Mouse (Mus musculus): ENCODE measurements around the gene Pear1. TPM values are rescaled to one million over a fixed set of nuclear protein-coding genes. Genes with fewer than 3 reads are reported as not detected.
A peak's percentile ranks its signal among the peaks of the same experiment; 100 is the strongest.

Gene Pear1
- polyA plus RNA-seq, 1 experiment: 22.4 TPM

DNA sequence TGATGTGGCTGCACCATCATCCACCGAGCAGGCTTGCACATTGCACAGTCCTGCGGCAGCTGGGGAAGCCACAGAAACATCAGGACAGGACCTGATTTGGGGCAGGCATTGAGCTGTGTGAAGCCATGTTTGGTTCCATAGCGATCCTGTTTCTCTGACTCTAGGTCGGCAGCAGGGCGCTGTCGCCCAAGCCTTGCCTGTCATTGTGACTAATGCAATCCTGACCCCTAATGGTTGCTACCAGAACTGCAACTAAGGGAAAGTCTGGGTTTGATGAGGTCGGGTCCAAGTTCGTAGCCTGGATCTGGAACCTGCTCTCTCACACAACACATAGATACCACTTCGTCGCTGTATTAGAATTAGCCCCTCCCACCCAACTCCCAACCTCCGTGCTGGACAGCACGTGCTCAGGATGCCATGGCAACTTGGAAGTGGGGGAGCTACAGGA lies 7.4 kb downstream of the Pear1 start:
- no peaks in the 10 kb centered on the region for H3K4me1 ChIP-seq (ENCODE audit: control insufficient read depth, insufficient read depth, low read length)
- no peak for TF ChIP-seq POLR2A (IDR thresholded peaks at IDR 0.05; ENCODE audit: borderline replicate concordance, control insufficient read depth, low read depth, low read length)
- TF ChIP-seq CTCF (IDR thresholded peaks at IDR 0.05; ENCODE audit: control insufficient read depth, insufficient read depth, low read length): peak; percentile 77
- H3K27ac ChIP-seq (ENCODE audit: control insufficient read depth, insufficient read depth, low read depth, low read length, poor library complexity): no peak overlapping the region
- no peak overlapping the region for H3K4me3 ChIP-seq (replicated peaks; ENCODE audit: control insufficient read depth, low read depth, low read length)
- WGBS: 3% methylated on average over 12 of the region's 12 CpGs

DNA sequence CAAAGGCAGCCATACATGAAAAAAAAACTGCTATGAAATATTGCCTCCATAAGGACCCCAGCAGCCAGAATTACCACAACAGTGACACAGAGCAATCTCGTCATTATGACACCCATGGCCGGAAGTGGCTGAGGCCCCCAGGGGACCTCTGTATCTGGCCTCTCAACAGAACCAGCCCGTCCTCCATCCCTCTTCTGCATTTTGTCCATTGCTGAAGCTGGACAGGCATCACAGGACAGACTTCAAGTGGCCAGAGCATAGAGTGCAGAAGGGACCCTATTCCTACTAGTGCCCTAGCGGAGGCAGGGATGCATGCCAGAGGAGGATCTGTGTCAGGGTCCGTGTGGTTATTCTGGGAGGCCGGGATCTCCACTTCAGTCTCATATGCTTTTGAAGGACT lies 7.9 kb downstream of the Pear1 start:
- TF ChIP-seq CTCF (IDR thresholded peaks at IDR 0.05; ENCODE audit: control insufficient read depth, insufficient read depth, low read length) (no peak), POLR2A (IDR thresholded peaks at IDR 0.05; ENCODE audit: borderline replicate concordance, control insufficient read depth, low read depth, low read length) (no peak)
- Histone ChIP-seq H3K27ac (ENCODE audit: control insufficient read depth, insufficient read depth, low read depth, low read length, poor library complexity) (no peak overlapping the region), H3K4me1 (ENCODE audit: control insufficient read depth, insufficient read depth, low read length) (no peaks in the 10 kb centered on the region), H3K4me3 (replicated peaks; ENCODE audit: control insufficient read depth, low read depth, low read length) (no peak overlapping the region)
- 52% methylated on average over 6 of the region's 6 CpGs for WGBS

DNA sequence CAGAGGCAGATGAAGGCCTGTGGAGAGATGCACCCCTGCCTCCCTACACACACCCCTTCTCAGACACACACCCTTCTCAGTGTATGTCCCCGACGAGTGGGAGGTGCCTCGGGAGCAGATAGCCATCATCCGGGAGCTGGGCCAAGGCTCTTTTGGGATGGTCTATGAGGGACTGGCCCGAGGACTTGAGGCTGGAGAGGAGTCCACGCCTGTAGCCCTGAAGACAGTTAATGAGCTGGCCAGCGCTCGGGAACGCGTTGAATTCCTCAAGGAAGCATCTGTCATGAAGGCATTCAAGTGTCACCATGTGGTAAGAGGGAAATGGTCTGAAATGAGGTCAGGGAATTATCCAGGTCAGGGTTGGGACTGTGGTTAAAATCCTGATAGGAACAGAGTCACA lies 11.2 kb downstream of the Pear1 start:
- Histone ChIP-seq H3K4me1 (ENCODE audit: control insufficient read depth, insufficient read depth, low read length) (no peaks in the 10 kb centered on the region), H3K27ac (ENCODE audit: control insufficient read depth, insufficient read depth, low read depth, low read length, poor library complexity) (no peak overlapping the region), H3K4me3 (replicated peaks; ENCODE audit: control insufficient read depth, low read depth, low read length) (no peak overlapping the region)
- no peak for TF ChIP-seq POLR2A (IDR thresholded peaks at IDR 0.05; ENCODE audit: borderline replicate concordance, control insufficient read depth, low read depth, low read length)
- TF ChIP-seq CTCF (IDR thresholded peaks at IDR 0.05; ENCODE audit: control insufficient read depth, insufficient read depth, low read length): no peak
- WGBS: 64% methylated on average over 10 of the region's 10 CpGs

DNA sequence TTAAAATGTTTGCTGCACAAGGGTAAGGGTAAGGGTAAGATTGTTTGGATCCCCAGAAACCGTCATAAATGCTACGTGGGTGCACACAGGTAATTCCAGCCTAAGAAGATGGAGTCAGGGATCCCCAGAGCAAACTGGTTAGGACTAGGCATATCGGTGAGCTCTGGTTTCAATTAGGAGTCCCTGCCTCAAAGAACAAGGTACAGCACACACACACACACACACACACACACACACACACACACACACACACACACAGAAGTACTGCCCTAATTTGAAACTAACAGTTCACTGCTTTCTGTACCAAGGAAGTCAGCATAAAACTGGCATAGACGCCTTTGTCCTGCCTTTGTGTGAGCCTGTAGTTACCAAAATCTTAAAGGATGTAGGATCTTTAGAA lies 11.7 kb downstream of the Pear1 start:
- no peaks in the 10 kb centered on the region for H3K4me1 ChIP-seq (ENCODE audit: control insufficient read depth, insufficient read depth, low read length)
- H3K4me3 ChIP-seq (replicated peaks; ENCODE audit: control insufficient read depth, low read depth, low read length): no peak overlapping the region
- TF ChIP-seq POLR2A (IDR thresholded peaks at IDR 0.05; ENCODE audit: borderline replicate concordance, control insufficient read depth, low read depth, low read length): no peak
- TF ChIP-seq CTCF (IDR thresholded peaks at IDR 0.05; ENCODE audit: control insufficient read depth, insufficient read depth, low read length): no peak
- no peak overlapping the region for H3K27ac ChIP-seq (ENCODE audit: control insufficient read depth, insufficient read depth, low read depth, low read length, poor library complexity)
- 59% methylated on average over 4 of the region's 4 CpGs for WGBS

DNA sequence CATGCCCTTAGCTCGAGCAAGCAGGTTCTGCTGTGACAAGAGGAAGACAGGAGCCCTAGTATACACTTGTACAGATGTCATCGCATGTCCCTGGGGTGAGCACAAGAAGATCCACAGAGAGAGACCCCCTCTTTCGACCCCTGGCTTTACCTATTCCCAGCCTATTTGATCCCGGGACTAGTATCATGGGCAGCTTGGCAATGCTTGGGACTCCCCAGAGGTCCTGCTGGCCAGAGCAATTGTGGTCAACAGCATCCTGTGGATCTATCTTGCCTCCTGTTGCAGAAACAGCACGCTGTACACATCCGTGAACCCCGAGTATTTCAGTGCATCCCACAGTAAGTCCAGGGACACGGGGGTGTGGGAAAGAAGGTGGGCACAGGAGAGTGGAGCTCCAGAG lies 12.8 kb downstream of the Pear1 start:
- H3K4me3 ChIP-seq (replicated peaks; ENCODE audit: control insufficient read depth, low read depth, low read length): no peak overlapping the region
- WGBS: 67% methylated on average over 8 of the region's 8 CpGs
- H3K27ac ChIP-seq (ENCODE audit: control insufficient read depth, insufficient read depth, low read depth, low read length, poor library complexity): no peak overlapping the region
- H3K4me1 ChIP-seq (ENCODE audit: control insufficient read depth, insufficient read depth, low read length): no peaks in the 10 kb centered on the region
- TF ChIP-seq POLR2A (IDR thresholded peaks at IDR 0.05; ENCODE audit: borderline replicate concordance, control insufficient read depth, low read depth, low read length) (no peak), CTCF (IDR thresholded peaks at IDR 0.05; ENCODE audit: control insufficient read depth, insufficient read depth, low read length) (no peak)

DNA sequence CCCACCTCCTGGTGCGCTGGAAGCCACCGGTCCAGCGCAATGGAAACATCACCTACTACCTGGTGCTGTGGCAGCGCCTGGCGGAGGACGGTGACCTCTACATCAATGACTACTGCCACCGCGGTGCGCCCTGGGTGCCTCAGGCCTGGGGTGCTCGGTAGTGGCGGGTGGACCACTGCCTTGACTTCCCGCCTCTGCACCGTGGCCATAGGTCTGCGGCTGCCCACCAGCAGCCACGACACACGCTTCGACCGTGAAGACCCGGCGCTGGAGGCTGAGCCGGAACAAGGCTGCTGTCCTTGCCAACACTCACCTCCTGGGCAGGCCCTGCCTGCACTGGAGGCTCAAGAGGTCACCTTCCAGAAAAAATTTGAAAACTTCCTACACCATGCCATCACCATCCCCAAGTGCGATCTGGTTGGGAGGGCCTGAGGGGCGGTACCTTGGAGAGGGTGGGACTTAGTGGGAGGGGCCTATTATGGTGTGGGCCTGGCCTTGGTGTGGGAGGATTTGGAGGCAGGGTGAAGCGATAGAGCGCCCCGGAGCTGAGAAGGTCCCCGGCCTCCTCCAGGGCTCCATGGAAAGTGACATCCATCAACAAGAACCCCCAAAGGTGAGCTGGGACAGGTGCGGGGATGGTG lies 14.7 kb downstream of the Pear1 start:
- TF ChIP-seq CTCF (IDR thresholded peaks at IDR 0.05; ENCODE audit: control insufficient read depth, insufficient read depth, low read length): no peak
- no peak for TF ChIP-seq POLR2A (IDR thresholded peaks at IDR 0.05; ENCODE audit: borderline replicate concordance, control insufficient read depth, low read depth, low read length)
- no peak overlapping the region for H3K4me3 ChIP-seq (replicated peaks; ENCODE audit: control insufficient read depth, low read depth, low read length)
- no peaks in the 10 kb centered on the region for H3K4me1 ChIP-seq (ENCODE audit: control insufficient read depth, insufficient read depth, low read length)
- WGBS: 19% methylated on average over 28 of the region's 28 CpGs
- no peak overlapping the region for H3K27ac ChIP-seq (ENCODE audit: control insufficient read depth, insufficient read depth, low read depth, low read length, poor library complexity)

DNA sequence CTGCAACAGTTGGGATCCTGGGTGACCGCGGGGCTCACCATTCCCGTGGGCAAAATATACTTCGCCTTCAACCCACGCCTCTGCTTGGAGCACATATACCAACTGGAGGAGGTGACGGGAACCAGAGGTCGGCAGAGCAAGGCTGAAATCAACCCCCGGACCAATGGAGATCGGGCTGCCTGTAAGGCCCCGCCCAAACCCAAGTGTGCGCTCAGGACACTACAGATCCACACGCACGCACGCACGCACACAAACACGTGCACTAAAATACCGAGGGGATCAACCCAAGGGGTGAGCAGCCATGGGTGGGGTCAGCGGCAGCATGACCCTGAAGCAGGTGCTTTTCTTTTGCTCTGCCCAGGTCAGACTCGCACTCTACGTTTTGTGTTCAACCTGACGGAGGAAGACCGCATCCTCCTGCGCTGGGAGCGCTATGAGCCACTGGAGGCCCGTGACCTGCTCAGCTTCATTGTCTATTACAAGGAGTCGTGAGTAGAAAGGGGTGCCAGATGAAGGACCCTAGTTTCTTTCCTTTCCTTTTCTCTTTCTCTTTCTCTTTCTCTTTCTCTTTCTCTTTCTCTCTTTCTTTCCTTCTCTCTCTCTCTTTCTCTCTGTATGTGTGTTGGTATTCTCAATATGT lies 19.9 kb downstream of the Pear1 start:
- WGBS: 2% methylated on average over 26 of the region's 26 CpGs
- Histone ChIP-seq H3K27ac (ENCODE audit: control insufficient read depth, insufficient read depth, low read depth, low read length, poor library complexity) (no peak overlapping the region), H3K4me3 (replicated peaks; ENCODE audit: control insufficient read depth, low read depth, low read length) (peak overlapping the region; percentile 29), H3K4me1 (ENCODE audit: control insufficient read depth, insufficient read depth, low read length) (no peaks in the 10 kb centered on the region)
- TF ChIP-seq CTCF (IDR thresholded peaks at IDR 0.05; ENCODE audit: control insufficient read depth, insufficient read depth, low read length) (no peak), POLR2A (IDR thresholded peaks at IDR 0.05; ENCODE audit: borderline replicate concordance, control insufficient read depth, low read depth, low read length) (no peak)

DNA sequence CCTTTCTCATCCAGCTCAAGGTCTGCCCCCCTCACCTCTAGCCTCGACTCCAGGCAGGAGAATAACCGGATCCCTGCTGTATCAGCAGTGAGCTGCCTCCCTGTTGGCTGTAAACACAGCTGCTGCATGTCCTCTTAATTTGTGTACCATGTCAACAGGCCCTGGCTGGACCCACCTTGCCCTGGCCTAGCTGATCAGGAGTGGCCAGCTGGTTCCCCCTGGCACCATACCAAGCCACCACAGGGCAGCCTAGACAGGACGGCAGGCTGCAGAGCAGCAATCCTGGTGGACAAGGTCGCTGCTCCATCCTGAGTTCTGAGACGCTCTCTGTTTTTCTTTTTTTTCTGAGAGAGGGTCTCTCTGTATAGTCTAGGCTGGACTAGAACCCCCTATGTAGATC lies 22.4 kb downstream of the Pear1 start:
- no peak overlapping the region for H3K27ac ChIP-seq (ENCODE audit: control insufficient read depth, insufficient read depth, low read depth, low read length, poor library complexity)
- 64% methylated on average over 5 of the region's 5 CpGs for WGBS
- no peaks in the 10 kb centered on the region for H3K4me1 ChIP-seq (ENCODE audit: control insufficient read depth, insufficient read depth, low read length)
- no peak overlapping the region for H3K4me3 ChIP-seq (replicated peaks; ENCODE audit: control insufficient read depth, low read depth, low read length)
- TF ChIP-seq CTCF (IDR thresholded peaks at IDR 0.05; ENCODE audit: control insufficient read depth, insufficient read depth, low read length): no peak
- no peak for TF ChIP-seq POLR2A (IDR thresholded peaks at IDR 0.05; ENCODE audit: borderline replicate concordance, control insufficient read depth, low read depth, low read length)
